Mouse (Mus musculus) heart, embryonic 13.5 days (tissue): ENCODE results near the gene Tmem216. TPM values are rescaled to one million over a fixed set of nuclear protein-coding genes. Genes with fewer than 3 reads are reported as not detected.

Experiments used
- ATAC-seq: fragments of 200-750 bp; cut with Nextera tagmentation; 2 replicates; pipeline ENCODE4 v1.8.0; 2017; ENCODE audit warnings: moderate TSS enrichment; ENCODE audit not compliant: insufficient number of reproducible peaks, low FRiP score, low TSS enrichment; ENCODE audit errors: extremely low read depth
- H3K27ac ChIP-seq: fragments of 300-500 bp; sonication (generic); replicated peaks from 2 replicates; pipeline ENCODE4 v1.5.1; 2015; ENCODE audit warnings: moderate library complexity, mild to moderate bottlenecking, inconsistent platforms
- H3K27me3 ChIP-seq: fragments of 300-500 bp; sonication (generic); replicated peaks from 2 replicates; pipeline ENCODE4 v1.6.1; 2015; ENCODE audit warnings: mild to moderate bottlenecking, inconsistent platforms
- H3K36me3 ChIP-seq: fragments of 300-500 bp; sonication (generic); 2 replicates; pipeline ENCODE4 v1.6.1; 2015; ENCODE audit warnings: mild to moderate bottlenecking, inconsistent platforms
- H3K4me1 ChIP-seq: fragments of 300-500 bp; sonication (generic); 2 replicates; pipeline ENCODE4 v1.6.1; 2015; ENCODE audit warnings: inconsistent platforms
- H3K4me2 ChIP-seq: fragments of 300-500 bp; sonication (generic); 2 replicates; pipeline ENCODE4 v1.6.1; 2015; ENCODE audit warnings: inconsistent platforms, mild to moderate bottlenecking, moderate library complexity
- H3K4me3 ChIP-seq: fragments of 300-500 bp; sonication (generic); 2 replicates; pipeline ENCODE4 v1.5.1; 2015; ENCODE audit warnings: moderate library complexity, mild to moderate bottlenecking, inconsistent platforms
- H3K9ac ChIP-seq: fragments of 300-500 bp; sonication (generic); 2 replicates; pipeline ENCODE4 v1.6.1; 2015; ENCODE audit warnings: inconsistent platforms, mild to moderate bottlenecking, moderate library complexity
- H3K9me3 ChIP-seq: fragments of 300-500 bp; sonication (generic); 2 replicates; pipeline ENCODE4 v1.6.1; 2016; ENCODE audit warnings: inconsistent platforms
- WGBS: fragments of 180-500 bp; shearing (Covaris S2); methylation state at CpG from one replicate; pipeline ENCODE4 v1.1.7; 2015; ENCODE audit warnings: mixed read lengths; 5-methylcytosine and 5-hydroxymethylcytosine counted together
- polyA plus RNA-seq: library from polyadenylated mRNA; unstranded; fragments of >200 nt; fragmentation: Nextera tagmentation; extraction: Ambion mirVana; gene quantifications from 2 replicates; pipeline ENCODE4 v1.2.1, GENCODE M21; 2015

The Tmem216 gene
- polyA plus RNA-seq, 1 experiment from 2014 or later = 18.0 TPM

GRCm38 (mm10) chr19:10523483-10524080 lies 32.5 kb downstream of the Tmem216 start:
- H3K4me1 ChIP-seq = peaks cover 38% of the 10 kb centered on the region
- ATAC-seq = no peak
- no peak overlapping the region for H3K9ac ChIP-seq
- H3K27ac ChIP-seq = no peak overlapping the region
- peak overlapping the region; percentile 78 for H3K4me2 ChIP-seq
- H3K27me3 ChIP-seq = no peaks in the 10 kb centered on the region
- WGBS = 65% methylated on average over 5 of the region's 5 CpGs
- H3K36me3 ChIP-seq = peaks cover 24% of the 10 kb centered on the region
- no peaks in the 10 kb centered on the region for H3K9me3 ChIP-seq
- H3K4me3 ChIP-seq = peak overlapping the region; percentile 72; the same call in 1 of the 2 replicates

DNA sequence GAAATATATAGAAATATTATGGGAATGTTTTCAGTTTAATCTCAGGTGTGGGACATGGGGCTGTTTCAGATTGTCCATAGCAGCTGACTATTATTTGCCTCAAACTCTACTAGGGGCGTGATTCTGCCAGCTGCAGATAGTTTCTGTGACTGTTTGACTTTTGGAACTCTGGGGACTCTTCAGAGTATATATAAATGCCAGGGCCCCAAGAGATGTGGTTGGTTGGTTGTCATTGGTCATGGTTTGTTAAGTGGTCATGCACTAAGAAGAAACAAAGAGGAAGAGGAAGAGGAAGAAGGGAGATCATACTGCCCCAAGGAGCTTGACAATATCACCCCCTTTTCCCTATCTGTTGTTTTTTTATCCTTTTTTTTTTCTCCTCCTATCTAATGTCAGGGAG lies 34.1 kb downstream of the Tmem216 start:
- no peaks in the 10 kb centered on the region for H3K9me3 ChIP-seq
- H3K4me2 ChIP-seq = no peak overlapping the region
- H3K36me3 ChIP-seq = peaks cover 20% of the 10 kb centered on the region
- H3K27ac ChIP-seq = no peak overlapping the region
- no peak for ATAC-seq
- 72% methylated on average over 1 of the region's 1 CpGs for WGBS
- H3K27me3 ChIP-seq = no peaks in the 10 kb centered on the region
- H3K4me1 ChIP-seq = peaks cover 28% of the 10 kb centered on the region
- no peak overlapping the region for H3K9ac ChIP-seq
- no peak overlapping the region for H3K4me3 ChIP-seq

DNA sequence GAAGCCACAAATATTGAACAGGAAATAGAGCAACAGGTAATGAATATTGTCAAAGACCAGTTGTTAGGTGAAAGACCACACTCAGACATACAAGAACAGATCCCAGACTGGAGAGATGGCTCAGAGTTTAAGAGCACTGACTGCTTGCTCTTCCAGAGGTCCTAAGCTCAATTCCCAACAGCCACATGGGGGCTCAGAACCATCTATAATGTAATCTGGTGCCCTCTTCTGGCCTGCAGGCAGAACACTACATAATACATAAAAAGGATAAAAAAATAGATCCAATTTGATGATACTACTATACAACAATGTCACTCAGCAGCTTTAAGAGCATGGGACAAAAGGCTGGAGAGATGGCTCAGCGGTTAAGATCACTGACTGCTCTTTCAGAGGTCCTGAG lies 35.7 kb downstream of the Tmem216 start:
- Histone ChIP-seq H3K4me3 (no peak overlapping the region), H3K4me1 (peaks cover 18% of the 10 kb centered on the region), H3K36me3 (peaks cover 33% of the 10 kb centered on the region), H3K4me2 (no peak overlapping the region), H3K9ac (no peak overlapping the region), H3K9me3 (no peaks in the 10 kb centered on the region), H3K27ac (no peak overlapping the region), H3K27me3 (no peaks in the 10 kb centered on the region)
- WGBS = 54% methylated on average over 1 of the region's 1 CpGs
- no peak for ATAC-seq

DNA sequence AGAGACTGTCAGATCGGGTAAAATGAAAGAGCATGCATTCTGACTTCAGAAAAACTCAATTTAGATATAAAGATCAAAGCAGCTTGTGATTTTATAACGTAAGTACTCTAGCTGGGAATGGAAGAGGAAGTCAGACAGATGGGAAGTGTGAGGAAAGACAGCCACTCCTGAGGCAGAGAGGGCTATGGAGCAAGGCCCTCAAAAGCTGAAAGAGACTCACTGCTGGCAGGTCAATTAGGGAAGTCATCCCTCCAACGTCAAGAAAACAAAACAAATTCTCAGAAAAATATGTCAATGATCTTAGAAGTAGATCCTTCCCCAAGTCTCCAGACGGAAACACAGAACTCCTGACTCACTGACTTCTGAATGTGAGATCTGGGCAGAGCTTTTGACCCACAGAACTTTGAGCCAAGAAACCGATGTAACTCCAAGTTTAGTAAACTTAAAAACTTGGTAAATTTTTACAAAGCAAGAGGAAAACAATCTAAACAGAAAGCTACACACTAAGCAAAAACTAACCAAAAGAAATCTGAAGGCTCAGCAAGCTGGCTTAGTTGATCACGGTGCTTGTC lies 45.2 kb downstream of the Tmem216 start:
- Histone ChIP-seq H3K4me3 (no peak overlapping the region), H3K4me2 (no peak overlapping the region), H3K9ac (no peak overlapping the region), H3K27me3 (no peaks in the 10 kb centered on the region), H3K9me3 (no peaks in the 10 kb centered on the region), H3K27ac (no peak overlapping the region), H3K4me1 (no peaks in the 10 kb centered on the region), H3K36me3 (peaks cover 69% of the 10 kb centered on the region)
- 75% methylated on average over 6 of the region's 6 CpGs for WGBS
- ATAC-seq = no peak

DNA sequence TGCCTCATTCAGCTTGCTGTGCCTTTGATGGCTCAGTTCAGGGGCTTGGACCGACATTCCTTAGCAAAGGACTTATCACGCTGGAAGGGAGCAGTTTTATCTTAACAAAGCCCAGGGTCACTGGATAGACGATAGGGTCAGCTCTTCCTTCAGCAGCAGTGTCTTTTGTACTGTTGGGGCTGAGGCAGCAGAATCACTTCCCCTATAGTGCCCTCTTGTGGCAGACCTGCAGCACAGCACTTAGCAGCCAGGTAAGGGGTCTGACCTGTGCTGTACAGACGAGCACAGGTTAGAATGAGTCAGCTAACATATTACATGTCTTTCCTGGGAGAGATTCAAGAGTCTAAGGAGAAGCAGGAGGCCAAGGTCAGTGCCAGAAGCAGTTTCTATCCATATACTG lies 53.5 kb downstream of the Tmem216 start:
- Histone ChIP-seq H3K4me1 (peaks cover 4% of the 10 kb centered on the region; the same call in 1 of the 2 replicates), H3K27ac (no peak overlapping the region), H3K9me3 (no peaks in the 10 kb centered on the region), H3K9ac (no peak overlapping the region), H3K4me2 (no peak overlapping the region), H3K36me3 (peaks cover 82% of the 10 kb centered on the region), H3K4me3 (no peak overlapping the region), H3K27me3 (no peaks in the 10 kb centered on the region)
- WGBS = 5% methylated on average over 4 of the region's 4 CpGs
- no peak for ATAC-seq

- peaks cover 4% of the 10 kb centered on the region; the same call in 1 of the 2 replicates for H3K4me1 ChIP-seq
- no peaks in the 10 kb centered on the region for H3K27me3 ChIP-seq
- no peak for ATAC-seq
- 81% methylated on average over 8 of the region's 8 CpGs for WGBS
- H3K4me2 ChIP-seq = no peak overlapping the region
- H3K9me3 ChIP-seq = no peaks in the 10 kb centered on the region
- no peak overlapping the region for H3K4me3 ChIP-seq
- peaks cover 69% of the 10 kb centered on the region for H3K36me3 ChIP-seq
- no peak overlapping the region for H3K9ac ChIP-seq
- no peak overlapping the region for H3K27ac ChIP-seq
Measured at GRCm38 (mm10) chr19:10500581-10500980, 55.5 kb downstream of the Tmem216 start.

DNA sequence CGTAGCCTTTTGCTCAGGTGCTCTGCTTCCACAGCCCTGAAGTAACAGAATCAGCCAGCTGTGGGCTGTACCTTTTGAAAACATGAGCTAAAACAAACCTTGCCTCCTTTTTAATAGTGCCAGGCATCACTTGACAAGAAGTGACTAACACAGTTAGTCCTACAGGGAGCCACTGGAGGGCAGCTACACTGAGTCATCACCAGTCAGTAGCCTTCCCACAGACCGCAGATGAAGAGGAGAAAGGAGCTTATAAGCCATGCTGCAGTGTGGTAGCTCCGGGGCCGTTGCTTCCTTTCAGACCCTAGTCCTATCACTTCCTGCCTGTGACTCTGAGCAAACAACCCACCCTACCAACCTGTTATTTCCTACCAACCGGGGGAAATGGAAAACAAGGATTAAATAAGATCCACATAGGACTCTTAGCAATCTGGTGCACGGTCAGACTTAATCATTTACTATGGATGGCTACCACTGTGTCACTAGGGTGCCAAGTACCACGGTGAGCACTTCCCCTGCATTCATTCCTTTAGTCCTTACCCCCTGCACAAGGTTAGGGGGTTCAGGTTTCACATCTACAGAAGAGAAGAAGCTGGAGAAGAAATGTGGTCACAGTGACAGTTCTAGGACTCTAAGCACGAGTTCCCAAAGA lies 58.4 kb downstream of the Tmem216 start:
- no peak for ATAC-seq
- WGBS = 53% methylated on average over 8 of the region's 8 CpGs

GRCm38 (mm10) chr19:10496976-10497375 lies 59.1 kb downstream of the Tmem216 start:
- Histone ChIP-seq H3K4me1 (peaks cover 15% of the 10 kb centered on the region), H3K27me3 (peaks cover 12% of the 10 kb centered on the region), H3K36me3 (peaks cover 39% of the 10 kb centered on the region), H3K4me2 (no peak overlapping the region), H3K27ac (no peak overlapping the region), H3K9me3 (no peaks in the 10 kb centered on the region), H3K4me3 (no peak overlapping the region), H3K9ac (no peak overlapping the region)
- WGBS = 53% methylated on average over 2 of the region's 2 CpGs
- no peak for ATAC-seq

More for the DNA sequence above, 58.4 kb downstream of the Tmem216 start:
- Histone ChIP-seq H3K4me2 (no peak overlapping the region), H3K4me3 (no peak overlapping the region), H3K9me3 (no peaks in the 10 kb centered on the region), H3K27me3 (peaks cover 9% of the 10 kb centered on the region), H3K9ac (0 out of 2 replicates have a peak overlapping the region, but pooled peaks have one; percentile 33), H3K4me1 (peaks cover 9% of the 10 kb centered on the region), H3K36me3 (peaks cover 41% of the 10 kb centered on the region), H3K27ac (no peak overlapping the region)

DNA sequence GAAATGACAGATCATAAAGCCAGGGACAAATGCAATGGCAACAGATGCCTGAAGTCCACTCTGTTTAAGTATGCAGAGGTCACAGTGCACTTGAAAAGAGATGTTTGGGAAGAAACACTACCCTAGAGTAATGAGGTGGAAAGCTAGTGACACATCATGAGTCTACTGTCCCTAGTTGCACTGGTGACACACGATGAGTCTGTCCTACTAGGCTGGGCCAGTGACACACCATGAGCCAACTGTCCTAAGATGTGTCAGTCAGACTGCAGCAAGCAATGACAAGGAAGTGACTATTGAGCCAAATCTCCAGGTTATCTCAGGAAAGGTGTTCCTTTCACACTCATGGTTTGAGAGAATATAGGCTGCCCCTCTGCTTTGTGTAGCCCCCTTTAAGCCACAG lies 60.4 kb downstream of the Tmem216 start:
- peaks cover 26% of the 10 kb centered on the region for H3K36me3 ChIP-seq
- no peaks in the 10 kb centered on the region for H3K9me3 ChIP-seq
- ATAC-seq = no peak
- WGBS = 85% methylated on average over 1 of the region's 1 CpGs
- no peak overlapping the region for H3K4me3 ChIP-seq
- H3K4me1 ChIP-seq = peaks cover 16% of the 10 kb centered on the region
- H3K9ac ChIP-seq = no peak overlapping the region
- H3K4me2 ChIP-seq = no peak overlapping the region
- H3K27ac ChIP-seq = no peak overlapping the region
- peaks cover 25% of the 10 kb centered on the region for H3K27me3 ChIP-seq

DNA sequence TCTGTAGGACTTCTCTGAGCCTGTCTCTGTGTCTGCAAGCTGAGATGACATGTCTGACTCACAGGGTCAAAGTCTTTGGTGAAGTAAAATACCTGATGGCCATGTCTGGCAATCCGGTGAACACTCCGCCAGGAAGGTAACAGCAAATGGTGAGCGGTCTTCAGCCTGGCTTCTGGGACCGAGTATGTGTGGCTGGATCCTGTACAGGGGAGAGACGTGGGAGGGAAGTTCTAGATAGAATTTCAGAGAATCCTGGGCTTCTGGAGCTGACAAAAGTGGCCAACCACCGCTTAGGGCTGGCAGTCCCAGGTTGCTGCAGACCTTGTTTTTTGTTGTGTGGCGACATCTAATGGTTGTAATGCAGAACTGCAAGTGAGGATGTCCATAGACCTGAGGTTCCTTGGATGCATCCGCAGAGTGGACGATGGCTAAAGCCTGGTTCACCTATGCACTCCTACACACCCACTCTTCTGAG lies 69.7 kb downstream of the Tmem216 start:
- Histone ChIP-seq H3K27ac (no peak overlapping the region), H3K4me3 (no peak overlapping the region), H3K4me1 (peaks cover 18% of the 10 kb centered on the region), H3K36me3 (no peaks in the 10 kb centered on the region), H3K27me3 (peaks cover 78% of the 10 kb centered on the region), H3K9ac (no peak overlapping the region), H3K9me3 (no peaks in the 10 kb centered on the region), H3K4me2 (no peak overlapping the region)
- 20% methylated on average over 9 of the region's 9 CpGs for WGBS
- no peak; the same call in 1 of the 2 replicates for ATAC-seq
